Mouse (Mus musculus): ENCODE results near the gene Ckmt1. TPM values are rescaled to one million over a fixed set of nuclear protein-coding genes. Genes with fewer than 3 reads are reported as not detected.

Ckmt1 gene
- 0.03 TPM in 1 of 2 replicates, not detected in the other for polyA plus RNA-seq (2012; rRNA removed)

DNA sequence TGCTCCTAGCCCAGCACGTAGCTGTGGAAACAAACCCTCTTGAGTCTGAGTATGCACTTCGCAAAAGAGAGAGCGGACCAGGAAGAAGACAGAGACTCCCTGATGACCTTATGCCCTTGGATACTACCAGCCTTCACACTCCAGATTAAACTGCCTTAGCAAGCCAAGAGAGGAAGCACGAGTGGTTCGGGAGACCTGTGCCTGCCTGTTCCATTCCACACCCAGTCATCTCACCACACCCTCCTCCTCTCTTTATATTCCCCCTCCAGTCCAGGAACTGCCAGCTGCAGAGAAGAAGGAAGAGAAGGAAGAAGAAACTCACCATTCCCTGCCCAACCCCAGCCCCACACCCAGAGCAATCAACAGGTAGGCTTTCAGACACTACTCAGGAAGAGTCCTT lies at the start of gene Ckmt1:
Gene Ckmt1, plus strand, starts transcription at position 221 of the 400 bp plus-strand sequence.

DNA sequence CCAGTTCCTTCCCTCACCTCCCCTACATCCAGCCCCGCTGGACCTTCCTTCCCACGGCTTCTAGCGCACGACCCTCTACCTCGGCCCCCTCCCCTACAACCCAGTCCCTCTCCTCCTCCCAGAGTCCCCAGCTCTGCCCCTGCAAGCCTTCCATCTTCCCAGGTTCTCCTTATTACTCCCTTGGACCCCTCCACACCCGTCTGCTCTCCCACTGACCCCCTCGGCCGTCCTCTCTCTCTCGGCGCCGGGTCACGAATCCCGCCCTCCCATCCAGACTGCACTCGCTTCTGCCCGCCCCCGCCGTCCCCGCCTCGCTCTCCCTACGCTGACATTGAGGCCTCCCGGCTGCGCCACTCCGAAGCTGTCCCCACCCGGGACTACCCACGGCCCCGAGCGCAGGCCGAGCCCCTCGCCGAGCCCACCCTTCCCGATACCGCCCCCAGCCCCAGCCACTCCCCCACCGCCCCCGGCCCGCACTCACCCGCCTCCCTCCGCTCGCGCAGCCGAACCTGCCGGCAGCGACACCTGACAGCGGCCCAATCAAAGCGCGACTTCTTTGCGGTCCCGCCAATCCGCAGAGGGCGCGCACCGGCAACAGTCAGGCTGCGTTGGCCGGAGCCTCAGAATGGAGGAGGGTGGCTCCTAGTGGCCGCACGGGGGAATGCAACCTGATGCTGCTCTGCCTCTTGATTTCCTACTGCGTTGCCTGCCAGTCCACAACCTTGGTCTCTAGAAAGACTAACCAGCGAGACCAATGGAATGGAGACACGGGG lies 2.5 kb upstream of the Ckmt1 start, which contains the start of gene Ppip5k1:
Gene Ppip5k1, minus strand, starts transcription at position 577 of the 773 bp plus-strand sequence.

DNA sequence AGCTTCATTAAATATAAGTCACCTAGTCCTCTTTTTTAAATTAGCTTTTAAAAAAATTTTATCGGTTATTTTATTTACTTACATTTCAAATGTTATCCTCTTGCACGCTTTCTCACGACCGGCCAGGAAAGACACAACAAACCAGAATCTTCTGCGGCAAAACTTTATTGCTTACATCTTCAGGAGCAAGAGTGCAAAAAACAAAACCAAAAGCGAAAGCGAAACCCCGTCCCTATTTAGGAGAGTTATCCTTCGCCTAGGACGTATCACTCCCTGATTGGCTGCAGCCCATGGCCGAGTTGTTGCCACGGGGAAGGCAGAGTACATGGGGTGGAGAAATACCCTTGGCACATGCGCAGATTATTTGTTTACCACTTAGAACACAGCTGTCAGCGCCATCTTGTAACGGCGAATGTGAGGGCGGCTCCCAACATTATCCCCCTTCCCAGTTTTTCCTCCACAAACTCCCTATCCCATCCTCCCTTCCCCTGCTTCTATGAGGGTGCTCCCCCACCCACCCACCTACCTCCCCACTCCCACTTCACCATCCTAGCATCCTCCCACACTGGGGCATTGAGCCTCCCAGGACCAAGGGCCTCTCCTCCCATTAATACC lies 29.6 kb downstream of the Ckmt1 start, which contains the start of gene Strc:
Gene Strc, minus strand, starts transcription at position 208 of the 615 bp plus-strand sequence.

Other genes starting within 250 kb of the Ckmt1 start
- 0.01 and 0.03 TPM in 2 replicates for gene Tgm7, start 247.9 kb upstream of the Ckmt1 start, polyA plus RNA-seq (2012; rRNA removed)
- gene Adal, start 217.3 kb upstream of the Ckmt1 start, polyA plus RNA-seq (2012; rRNA removed): 5.0 and 5.8 TPM in 2 replicates
- 3.3 and 4.1 TPM in 2 replicates for gene Lcmt2, start 217.1 kb upstream of the Ckmt1 start, polyA plus RNA-seq (2012; rRNA removed)
- gene Tubgcp4, start 187.1 kb upstream of the Ckmt1 start, polyA plus RNA-seq (2012; rRNA removed): 14.7 and 16.5 TPM in 2 replicates
- 2.1 and 2.5 TPM in 2 replicates for gene Zscan29, start 186.6 kb upstream of the Ckmt1 start, polyA plus RNA-seq (2012; rRNA removed)
- gene Trp53bp1, start 86.3 kb upstream of the Ckmt1 start, polyA plus RNA-seq (2012; rRNA removed): 18.5 and 20.7 TPM in 2 replicates
- 0.07 and 0.08 TPM in 2 replicates for gene Map1a, start 68.1 kb upstream of the Ckmt1 start, polyA plus RNA-seq (2012; rRNA removed)
- 4.3 and 4.7 TPM in 2 replicates for gene Ppip5k1, start 2.3 kb upstream of the Ckmt1 start, polyA plus RNA-seq (2012; rRNA removed)
- not detected in 2 replicates for gene Strc, start 29.5 kb downstream of the Ckmt1 start, polyA plus RNA-seq (2012; rRNA removed)
- gene Pdia3, start 56.1 kb downstream of the Ckmt1 start, polyA plus RNA-seq (2012; rRNA removed): 106 and 117 TPM in 2 replicates
- gene Catsper2, start 56.1 kb downstream of the Ckmt1 start, polyA plus RNA-seq (2012; rRNA removed): 0.58 and 0.63 TPM in 2 replicates
- gene Ell3, start 86.6 kb downstream of the Ckmt1 start, polyA plus RNA-seq (2012; rRNA removed): 1.0 and 1.3 TPM in 2 replicates
- 356 and 369 TPM in 2 replicates for gene Serf2, start 91.5 kb downstream of the Ckmt1 start, polyA plus RNA-seq (2012; rRNA removed)
- 34.0 and 34.2 TPM in 2 replicates for gene Hypk, start 95.6 kb downstream of the Ckmt1 start, polyA plus RNA-seq (2012; rRNA removed)
- 0.17 and 0.23 TPM in 2 replicates for gene Serinc4, start 99.1 kb downstream of the Ckmt1 start, polyA plus RNA-seq (2012; rRNA removed)
- 9.9 and 10.2 TPM in 2 replicates for gene Mfap1b, start 116.4 kb downstream of the Ckmt1 start, polyA plus RNA-seq (2012; rRNA removed)
- 7.1 and 7.7 TPM in 2 replicates for gene Mfap1a, start 149.0 kb downstream of the Ckmt1 start, polyA plus RNA-seq (2012; rRNA removed)
- 11.9 and 14.1 TPM in 2 replicates for gene Wdr76, start 149.0 kb downstream of the Ckmt1 start, polyA plus RNA-seq (2012; rRNA removed)